Mouse (Mus musculus) left cerebral cortex, adult 9 months (tissue): Measurements from ENCODE around the gene Cdca5.
"Not testable (repeated sequence)": the region's sequence is repeated elsewhere in the genome, so short reads cannot be mapped to it uniquely, and the experiment has no call there.

Experiments
- DNase-seq, 2 experiments: peaks; one replicate each; pipeline ENCODE4 v3.0.0; 2022; ENCODE audit warnings: low spot score in 2 of 2

Gene Cdca5

GRCm38 (mm10) chr19:6104476-6104875 is 19.7 kb downstream of the Cdca5 start:
- no peak for DNase-seq

GRCm38 (mm10) chr19:6105586-6105985 is 20.8 kb downstream of the Cdca5 start, which contains the start of gene Naaladl1:
Naaladl1 (plus strand) TSS chr19:6105782.
- no peak for DNase-seq

GRCm38 (mm10) chr19:6113116-6113515 is 28.3 kb downstream of the Cdca5 start:
- no peak for DNase-seq

GRCm38 (mm10) chr19:6116113-6116850 is 31.5 kb downstream of the Cdca5 start:
- DNase-seq: no peak

DNA sequence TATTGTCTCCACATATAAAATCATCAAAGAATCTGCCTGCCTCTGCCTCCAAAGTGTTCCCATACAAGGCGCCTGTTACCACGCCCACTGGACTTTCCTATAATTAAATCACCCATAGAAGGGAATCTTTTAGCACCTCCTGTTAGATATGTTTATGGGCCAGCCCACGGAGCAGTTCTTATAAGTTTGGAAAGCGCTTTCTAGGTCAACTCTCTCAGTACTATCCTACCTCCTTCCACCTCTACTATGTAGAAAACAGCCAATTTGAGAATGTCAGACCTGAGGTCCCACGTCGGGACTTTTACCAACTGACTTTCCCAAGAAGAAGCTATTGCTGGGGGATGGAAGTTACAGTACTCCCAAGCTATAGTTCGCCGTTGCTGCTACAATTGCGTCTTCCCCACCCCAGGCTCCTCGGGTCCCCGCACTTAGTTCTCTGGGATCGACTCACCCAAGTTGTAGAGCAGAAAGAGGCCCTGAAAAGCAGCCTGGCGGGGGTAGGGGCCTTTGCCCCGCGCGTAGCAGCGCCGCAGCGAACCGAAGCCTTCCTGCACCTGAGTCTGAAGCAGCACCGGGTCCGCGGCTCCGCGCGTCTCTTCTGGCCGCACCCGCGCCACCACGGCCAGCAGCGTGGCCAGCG is 32.7 kb downstream of the Cdca5 start:
- no peak for DNase-seq

DNA sequence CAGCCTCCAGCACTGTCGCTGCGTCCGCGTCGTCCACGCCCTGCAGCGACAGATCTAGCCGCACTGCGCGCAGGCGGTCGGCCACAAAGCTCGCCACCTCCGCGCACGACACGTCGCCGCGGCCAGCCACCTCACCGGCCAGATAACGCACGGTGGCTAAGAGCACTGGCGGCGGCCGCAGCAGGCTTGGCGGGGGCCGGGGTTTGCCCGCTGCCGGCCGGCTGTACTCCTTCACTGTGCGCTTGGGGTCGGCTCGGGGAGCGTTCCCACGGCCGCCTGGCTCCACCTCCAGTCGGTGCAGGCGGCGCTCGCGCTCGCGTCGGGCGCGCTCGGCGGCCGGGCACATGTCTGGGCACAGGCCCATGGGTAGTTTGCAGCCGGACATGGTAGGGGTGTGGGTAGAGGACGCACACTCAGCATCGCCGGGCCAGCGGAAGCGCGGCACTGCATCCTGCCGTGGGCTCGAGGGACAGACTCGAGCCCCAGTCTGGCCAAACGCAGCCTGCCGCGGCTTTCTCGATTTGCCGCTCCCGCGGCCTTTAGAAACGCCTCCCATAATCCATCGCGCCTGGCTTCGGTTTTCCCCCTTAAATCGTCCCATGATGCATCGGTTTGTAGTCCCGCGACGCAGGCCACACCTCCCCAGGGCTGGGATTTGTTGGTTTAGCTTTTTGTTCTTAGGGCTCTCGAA is 33.3 kb downstream of the Cdca5 start, which contains the start of gene Sac3d1:
Sac3d1 (minus strand) TSS at position 665 of the 691 bp plus-strand sequence.
- DNase-seq: peak; percentile 70 to 92

GRCm38 (mm10) chr19:6118677-6119185 is 33.9 kb downstream of the Cdca5 start:
- no peak for DNase-seq

- DNase-seq: no peak
These were observed 37.0 kb downstream of the Cdca5 start for GRCm38 (mm10) chr19:6121761-6122160.

GRCm38 (mm10) chr19:6123330-6123729 is 38.5 kb downstream of the Cdca5 start:
- DNase-seq: no peak

DNA sequence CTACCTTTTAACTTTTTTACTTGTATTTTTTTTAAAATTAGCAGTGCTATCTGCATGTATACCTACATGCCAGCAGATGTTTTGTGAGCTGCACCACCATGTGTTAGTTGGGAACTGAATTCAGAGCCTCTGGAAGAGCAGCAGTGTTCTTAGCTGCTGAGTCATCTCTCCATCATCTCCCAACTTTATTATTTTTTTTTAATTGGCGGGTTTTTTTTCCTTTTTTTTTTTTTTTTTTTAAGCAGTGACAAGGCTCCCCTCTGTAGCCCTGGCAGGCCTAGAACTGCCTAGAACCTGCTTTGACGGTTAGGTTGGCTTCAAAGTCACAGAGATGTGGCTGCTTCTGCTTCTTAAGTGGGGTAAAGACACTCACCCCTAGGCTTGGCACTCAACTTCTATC is 40.1 kb downstream of the Cdca5 start:
- no peak for DNase-seq

GRCm38 (mm10) chr19:6126289-6126688 is 41.5 kb downstream of the Cdca5 start:
- DNase-seq: peak in 1 of 2 experiments; percentile 53

DNA sequence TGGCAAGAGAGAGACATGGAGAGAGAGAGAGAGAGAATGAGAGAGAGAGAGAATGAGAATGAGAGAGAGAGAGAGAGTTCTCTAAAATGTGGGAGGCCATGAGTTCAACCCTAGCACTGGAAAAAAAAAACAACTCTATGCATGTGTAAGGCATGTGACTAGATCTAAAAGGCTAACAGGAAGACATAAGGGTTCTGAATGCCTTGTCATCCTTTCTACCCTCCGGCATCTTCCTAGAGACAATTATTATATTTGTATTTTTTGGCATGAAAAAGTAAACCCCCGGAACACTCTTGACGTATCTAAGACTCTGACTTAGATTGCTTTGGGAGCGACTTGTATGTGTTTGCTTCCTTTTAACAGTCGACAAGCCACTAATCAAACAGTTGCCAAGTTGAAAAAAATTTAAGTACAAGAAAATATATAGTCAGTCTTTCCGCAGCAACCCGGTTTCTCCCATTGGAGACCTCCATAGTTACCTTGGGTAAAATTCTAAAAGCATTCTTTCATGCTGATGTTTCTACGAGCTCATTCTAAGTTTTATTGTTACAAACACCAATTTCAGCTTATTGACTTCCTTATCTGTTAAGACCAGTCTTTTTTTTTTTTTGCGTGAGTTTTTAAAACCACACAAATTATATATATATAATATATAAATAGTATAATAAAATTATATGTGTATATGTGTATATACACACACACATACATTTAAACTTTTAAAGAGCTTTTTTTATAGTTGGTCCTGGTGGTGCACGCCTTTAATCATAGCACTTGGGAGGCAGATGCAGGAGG is 42.2 kb downstream of the Cdca5 start:
- no peak for DNase-seq

DNA sequence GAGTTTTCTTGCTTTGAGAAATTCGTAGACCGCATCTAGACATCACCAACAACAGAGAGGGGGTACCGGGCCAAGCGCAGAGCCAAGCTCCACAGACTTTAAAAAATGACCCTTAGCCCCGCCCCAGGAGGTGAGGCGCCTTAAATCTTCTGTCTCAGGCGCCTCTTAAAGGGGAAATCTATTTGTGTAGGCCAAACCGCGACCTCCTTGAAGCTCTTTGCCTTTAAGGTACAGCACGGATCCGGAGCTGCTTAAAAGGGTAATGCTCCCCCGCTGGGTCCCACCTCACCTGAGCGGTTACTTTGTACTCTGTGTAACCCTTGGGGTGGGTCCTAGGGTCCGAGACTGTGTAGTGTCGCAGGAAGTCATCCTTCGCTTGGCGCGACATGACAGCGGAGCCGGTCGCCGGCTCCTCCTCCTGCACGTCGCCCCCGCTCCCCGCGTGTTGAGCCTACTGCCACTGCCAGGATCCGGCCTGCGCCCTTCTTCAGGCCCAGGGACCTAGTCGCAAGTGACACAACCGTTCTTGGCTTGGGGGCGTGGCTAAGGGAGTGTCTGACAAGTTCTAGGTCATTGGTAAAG is 43.1 kb downstream of the Cdca5 start, which contains the start of gene Snx15:
Snx15 (minus strand) TSS at position 545 of the 582 bp plus-strand sequence.
- peak; percentile 94 to 97 for DNase-seq

DNA sequence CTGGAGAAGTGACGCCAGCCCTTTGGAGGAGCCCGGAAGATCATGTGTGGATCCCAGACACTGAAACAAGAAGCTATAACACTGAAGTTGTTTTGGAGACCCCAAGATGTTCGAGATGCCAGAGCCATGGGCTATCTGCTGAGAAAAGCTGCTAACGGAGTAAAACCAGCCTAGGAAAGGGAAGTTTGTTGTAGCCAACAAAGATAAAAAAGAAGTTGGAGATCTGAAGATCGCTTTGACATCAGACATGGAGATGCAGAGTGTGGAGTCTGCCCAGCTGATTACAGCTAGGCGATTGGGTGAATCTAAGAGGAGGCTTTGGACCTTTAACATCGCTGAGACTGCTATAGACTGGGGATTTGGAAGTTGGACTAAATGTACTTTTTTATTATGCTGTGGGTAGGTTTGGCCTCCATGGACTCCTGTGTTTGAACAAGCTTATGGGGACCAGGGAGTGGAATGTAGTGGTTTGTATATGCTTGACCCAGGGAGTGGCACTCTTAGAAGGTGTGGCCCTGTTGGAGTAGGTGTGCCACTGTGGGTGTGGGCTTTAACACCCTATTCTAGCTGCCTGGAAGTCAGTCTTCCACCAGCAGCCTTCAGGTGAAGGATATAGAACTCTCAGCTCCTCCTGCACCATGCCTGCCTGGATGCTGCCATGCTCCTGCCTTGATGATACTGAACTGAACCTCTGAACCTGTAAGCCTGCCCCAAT is 45.8 kb downstream of the Cdca5 start:
- DNase-seq: not testable (repeated sequence)

DNA sequence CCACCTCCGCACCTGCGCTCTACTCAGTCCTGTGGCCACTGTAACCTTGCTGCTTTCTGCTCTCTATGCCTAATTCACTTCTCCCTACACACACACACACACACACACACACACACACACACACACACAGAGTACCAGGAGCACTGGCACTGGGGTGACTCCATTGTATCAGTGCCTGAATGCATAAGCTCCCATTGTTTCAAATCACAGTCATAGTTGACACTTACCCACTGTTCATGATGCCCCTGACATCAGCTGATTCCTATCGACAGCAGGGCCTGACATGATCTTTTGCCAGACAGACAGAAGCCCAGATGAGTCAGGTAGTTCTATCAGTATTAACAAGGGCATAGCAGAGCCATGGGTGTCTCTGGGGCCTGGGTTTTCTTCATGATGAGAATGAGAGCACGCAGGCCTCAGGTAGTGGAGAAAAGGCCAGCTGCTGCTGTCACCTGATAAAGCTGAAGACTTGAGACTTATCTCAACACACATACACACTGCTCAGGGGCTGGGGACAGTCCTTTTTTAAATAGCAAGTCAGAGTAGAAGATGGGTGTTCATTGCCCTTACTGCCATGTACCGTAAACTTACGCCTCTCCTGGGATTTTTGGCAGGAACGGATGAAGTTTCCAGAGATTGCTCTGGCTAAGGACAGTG is 47.5 kb downstream of the Cdca5 start:
- no peak for DNase-seq

- DNase-seq: not testable (repeated sequence)
These were observed 48.4 kb downstream of the Cdca5 start for GRCm38 (mm10) chr19:6133197-6133596.

- no peak for DNase-seq
These were observed 51.6 kb downstream of the Cdca5 start for GRCm38 (mm10) chr19:6136397-6136796.

DNA sequence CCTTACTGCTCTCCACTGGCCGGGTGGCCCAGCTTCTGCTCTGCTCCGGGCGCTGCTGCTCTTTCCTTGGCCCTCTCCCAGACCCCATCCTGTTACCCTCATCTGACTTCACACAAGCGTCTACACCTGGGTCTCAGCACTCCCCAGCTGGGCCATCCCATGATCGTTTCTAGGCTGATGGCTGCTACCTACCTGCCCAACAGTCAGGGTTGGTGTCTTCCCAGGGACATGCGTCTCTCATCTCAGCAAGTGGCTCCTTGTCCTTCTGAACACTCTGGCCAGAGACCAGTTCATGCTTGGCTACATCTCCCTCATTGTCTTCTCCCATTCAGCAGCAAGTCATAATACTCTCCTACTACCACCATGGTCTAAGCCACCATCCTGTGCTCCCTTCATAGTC is 54.9 kb downstream of the Cdca5 start:
- DNase-seq: no peak

- DNase-seq: no peak
These were observed 55.5 kb downstream of the Cdca5 start for GRCm38 (mm10) chr19:6140374-6140677.
